Mouse (Mus musculus) lung, embryonic 15.5 days (tissue): ENCODE measurements around the gene Cc2d2b. TPM values are rescaled to one million over a fixed set of nuclear protein-coding genes. Genes with fewer than 3 reads are reported as not detected.
A peak's percentile ranks its signal among the peaks of the same experiment; 100 is the strongest.

Source experiments
- ATAC-seq: fragments of 200-750 bp; cut with Nextera tagmentation; 2 replicates; pipeline ENCODE4 v1.8.0; 2017; ENCODE audit warnings: moderate number of reproducible peaks, borderline replicate concordance; ENCODE audit not compliant: low FRiP score, low TSS enrichment; ENCODE audit errors: extremely low read depth
- H3K27ac ChIP-seq: fragments of 300-500 bp; sonication (generic); 2 replicates; pipeline ENCODE4 v1.5.1; 2015; ENCODE audit warnings: moderate library complexity, mild to moderate bottlenecking, inconsistent platforms
- H3K27me3 ChIP-seq: fragments of 300-500 bp; sonication (generic); 2 replicates; pipeline ENCODE4 v1.6.1; 2015; ENCODE audit warnings: inconsistent platforms
- H3K36me3 ChIP-seq: fragments of 300-500 bp; sonication (generic); 2 replicates; pipeline ENCODE4 v1.6.1; 2015; ENCODE audit warnings: inconsistent platforms
- H3K4me1 ChIP-seq: fragments of 300-500 bp; sonication (generic); 2 replicates; pipeline ENCODE4 v1.6.1; 2015; ENCODE audit warnings: inconsistent platforms
- H3K4me2 ChIP-seq: fragments of 300-500 bp; sonication (generic); 2 replicates; pipeline ENCODE4 v1.6.1; 2015; ENCODE audit warnings: inconsistent platforms, mild to moderate bottlenecking, moderate library complexity
- H3K4me3 ChIP-seq: fragments of 300-500 bp; sonication (generic); 2 replicates; pipeline ENCODE4 v1.5.1; 2015; ENCODE audit warnings: mild to moderate bottlenecking, inconsistent platforms
- H3K9ac ChIP-seq: fragments of 300-500 bp; sonication (generic); 2 replicates; pipeline ENCODE4 v1.6.1; 2015; ENCODE audit warnings: inconsistent platforms
- H3K9me3 ChIP-seq: fragments of 300-500 bp; sonication (generic); 2 replicates; pipeline ENCODE4 v1.6.1; 2016; ENCODE audit warnings: inconsistent platforms
- WGBS: fragments of 180-500 bp; shearing (Covaris S2); methylation state at CpG from one replicate; pipeline ENCODE4 v1.1.7; 2015; 5-methylcytosine and 5-hydroxymethylcytosine counted together
- polyA plus RNA-seq: library from polyadenylated mRNA; unstranded; fragments of >200 nt; fragmentation: Nextera tagmentation; extraction: Ambion mirVana; gene quantifications from 2 replicates; pipeline ENCODE4 v1.2.1, GENCODE M21; 2015

The Cc2d2b gene
- polyA plus RNA-seq, 1 experiment from 2014 or later, result 0.17 TPM

DNA sequence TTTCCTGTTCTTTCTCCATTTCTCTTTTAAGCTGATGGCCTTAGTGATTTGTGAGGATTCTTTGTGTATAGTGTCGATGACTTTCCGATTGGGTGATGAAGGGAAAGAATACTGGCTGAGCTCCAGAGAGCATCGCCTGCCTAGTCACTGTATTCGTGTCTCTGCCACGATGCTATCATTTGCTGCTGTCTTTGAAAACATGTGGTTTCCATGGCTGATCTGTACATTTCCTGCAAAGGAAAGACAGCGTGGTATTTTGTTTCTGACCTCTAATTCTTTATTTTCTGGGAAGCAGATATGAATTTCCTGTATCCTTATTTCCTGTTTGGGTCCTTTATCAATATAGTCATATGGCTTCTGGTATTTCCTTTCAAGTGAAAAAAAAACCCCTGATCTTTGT is 91.8 kb downstream of the Cc2d2b start:
- H3K4me3 ChIP-seq, result no peak overlapping the region
- no peak overlapping the region for H3K27ac ChIP-seq
- 40% methylated on average over 6 of the region's 6 CpGs for WGBS
- H3K9me3 ChIP-seq, result no peaks in the 10 kb centered on the region
- H3K9ac ChIP-seq, result no peak overlapping the region
- H3K36me3 ChIP-seq, result peaks cover 45% of the 10 kb centered on the region
- no peaks in the 10 kb centered on the region for H3K27me3 ChIP-seq
- ATAC-seq, result peak; percentile 31; the same call in 1 of the 2 replicates
- H3K4me1 ChIP-seq, result peaks cover 12% of the 10 kb centered on the region; the same call in 1 of the 2 replicates
- no peak overlapping the region for H3K4me2 ChIP-seq

DNA sequence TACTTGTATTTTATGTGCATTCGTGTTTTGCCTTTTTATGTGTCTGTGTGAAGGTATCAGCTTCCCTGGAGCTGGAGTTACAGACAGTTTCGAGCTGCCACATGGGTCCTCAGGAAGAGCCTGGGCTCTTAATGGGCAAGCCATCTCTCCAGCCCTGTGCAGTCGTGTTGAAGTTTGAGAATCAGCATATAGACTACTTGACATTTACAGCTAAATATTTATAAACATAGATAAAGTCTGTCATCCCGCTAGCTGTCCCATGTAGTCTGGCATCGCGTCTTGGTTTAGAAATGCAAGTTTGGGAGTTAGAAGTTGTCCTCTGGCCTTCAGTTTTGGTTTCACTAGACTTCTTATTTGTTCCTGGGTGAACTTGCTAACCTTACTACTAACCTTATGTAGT is 92.5 kb downstream of the Cc2d2b start:
- WGBS, result 47% methylated on average over 6 of the region's 6 CpGs
- Histone ChIP-seq H3K4me1 (peaks cover 12% of the 10 kb centered on the region; the same call in 1 of the 2 replicates), H3K9ac (no peak overlapping the region), H3K27me3 (no peaks in the 10 kb centered on the region), H3K27ac (no peak overlapping the region), H3K9me3 (no peaks in the 10 kb centered on the region), H3K4me3 (no peak overlapping the region), H3K36me3 (peaks cover 53% of the 10 kb centered on the region), H3K4me2 (no peak overlapping the region)
- no peak for ATAC-seq

DNA sequence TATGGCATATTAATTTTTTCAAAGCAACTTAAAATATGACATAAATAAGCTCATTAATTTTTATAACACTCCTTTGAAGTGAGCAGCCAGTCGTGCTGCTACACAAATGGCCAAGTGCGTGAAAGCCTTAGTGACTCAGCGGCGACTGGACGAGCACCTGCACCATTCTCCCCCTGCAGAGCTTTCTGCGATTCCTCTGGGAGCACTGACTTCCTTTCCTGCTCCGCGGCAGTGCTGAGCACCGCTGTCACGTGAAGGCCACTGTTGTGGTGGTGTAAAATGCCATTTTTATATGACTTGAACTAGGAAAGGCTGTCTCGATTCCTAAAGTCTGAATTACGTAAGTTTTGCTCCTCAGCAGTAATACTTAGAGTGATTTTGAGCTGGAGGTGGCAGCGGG is 93.0 kb downstream of the Cc2d2b start:
- WGBS, result 62% methylated on average over 13 of the region's 13 CpGs
- no peak overlapping the region for H3K9ac ChIP-seq
- H3K27me3 ChIP-seq, result no peaks in the 10 kb centered on the region
- H3K4me2 ChIP-seq, result no peak overlapping the region
- no peak for ATAC-seq
- no peak overlapping the region for H3K4me3 ChIP-seq
- H3K36me3 ChIP-seq, result peaks cover 54% of the 10 kb centered on the region
- H3K4me1 ChIP-seq, result peaks cover 12% of the 10 kb centered on the region; the same call in 1 of the 2 replicates
- H3K27ac ChIP-seq, result no peak overlapping the region
- H3K9me3 ChIP-seq, result no peaks in the 10 kb centered on the region

DNA sequence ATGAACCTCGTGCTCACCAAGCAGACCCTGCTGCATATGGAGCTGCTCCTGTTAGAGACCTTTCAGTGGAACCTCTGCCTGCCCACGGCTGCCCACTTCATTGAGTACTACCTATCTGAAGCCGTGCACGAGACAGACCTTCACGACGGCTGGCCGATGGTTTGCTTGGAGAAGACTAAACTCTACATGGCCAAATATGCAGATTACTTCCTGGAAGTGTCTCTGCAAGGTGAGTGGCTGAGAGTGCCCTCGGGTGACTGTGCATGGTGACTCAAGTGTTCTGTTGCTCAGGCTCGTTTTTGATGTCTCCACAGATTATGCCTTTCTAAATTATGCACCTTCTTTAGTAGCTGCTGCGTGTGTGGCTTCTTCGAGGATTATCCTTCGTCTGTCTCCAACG is 96.2 kb downstream of the Cc2d2b start:
- Histone ChIP-seq H3K36me3 (peaks cover 47% of the 10 kb centered on the region), H3K4me2 (no peak overlapping the region), H3K4me3 (no peak overlapping the region), H3K27me3 (no peaks in the 10 kb centered on the region), H3K4me1 (peaks cover 12% of the 10 kb centered on the region; the same call in 1 of the 2 replicates), H3K27ac (no peak overlapping the region), H3K9ac (no peak overlapping the region), H3K9me3 (no peaks in the 10 kb centered on the region)
- no peak for ATAC-seq
- WGBS, result 88% methylated on average over 13 of the region's 13 CpGs

DNA sequence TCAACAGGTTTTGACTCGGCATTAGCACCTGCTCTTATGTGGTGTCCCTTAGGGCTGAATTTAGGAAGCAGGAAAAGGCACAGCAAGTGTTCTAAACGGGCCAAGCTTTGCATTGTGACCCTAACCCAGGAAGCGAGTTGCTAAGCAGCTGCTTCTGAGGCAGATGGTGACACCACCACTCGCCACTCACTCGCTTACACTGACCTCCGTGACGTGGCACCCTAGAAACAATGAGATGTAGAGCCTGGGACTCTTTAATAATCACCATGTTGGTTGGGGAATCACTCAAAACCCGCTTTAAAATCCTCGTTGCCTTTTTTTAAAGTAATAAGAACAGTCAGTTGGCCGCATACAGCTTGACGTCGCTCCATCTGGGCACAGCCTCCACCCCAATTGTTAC is 100.8 kb downstream of the Cc2d2b start:
- Histone ChIP-seq H3K9ac (no peak overlapping the region), H3K27me3 (no peaks in the 10 kb centered on the region), H3K9me3 (no peaks in the 10 kb centered on the region), H3K4me3 (no peak overlapping the region), H3K4me1 (no peaks in the 10 kb centered on the region), H3K36me3 (peaks cover 42% of the 10 kb centered on the region), H3K4me2 (no peak overlapping the region), H3K27ac (no peak overlapping the region)
- ATAC-seq, result no peak
- 86% methylated on average over 12 of the region's 12 CpGs for WGBS

DNA sequence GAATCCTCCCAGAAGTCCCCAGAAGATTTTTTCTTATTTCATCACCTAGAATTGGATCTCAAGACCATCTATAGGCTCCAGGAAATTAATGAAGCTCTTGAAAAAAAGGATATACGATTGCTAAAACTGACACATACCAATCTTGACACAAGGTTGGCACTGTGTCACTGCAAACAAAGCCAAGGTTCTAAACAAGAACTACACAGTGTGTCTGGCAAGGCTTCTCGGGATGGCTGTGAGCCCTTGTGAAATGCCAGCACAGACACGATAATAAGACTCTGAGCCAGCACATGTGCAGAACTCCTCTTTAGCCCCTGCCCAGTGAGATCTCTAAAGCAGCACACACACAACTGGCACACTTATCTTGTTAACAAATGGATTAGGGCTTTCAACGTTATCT is 111.0 kb downstream of the Cc2d2b start:
- Histone ChIP-seq H3K4me2 (no peak overlapping the region), H3K9me3 (no peaks in the 10 kb centered on the region), H3K27me3 (0 out of 2 replicates have a peak, but pooled peaks cover 2% of the 10 kb centered on the region), H3K36me3 (no peaks in the 10 kb centered on the region), H3K27ac (no peak overlapping the region), H3K4me1 (no peaks in the 10 kb centered on the region), H3K4me3 (no peak overlapping the region), H3K9ac (no peak overlapping the region)
- WGBS, result 27% methylated on average over 4 of the region's 4 CpGs
- no peak for ATAC-seq

DNA sequence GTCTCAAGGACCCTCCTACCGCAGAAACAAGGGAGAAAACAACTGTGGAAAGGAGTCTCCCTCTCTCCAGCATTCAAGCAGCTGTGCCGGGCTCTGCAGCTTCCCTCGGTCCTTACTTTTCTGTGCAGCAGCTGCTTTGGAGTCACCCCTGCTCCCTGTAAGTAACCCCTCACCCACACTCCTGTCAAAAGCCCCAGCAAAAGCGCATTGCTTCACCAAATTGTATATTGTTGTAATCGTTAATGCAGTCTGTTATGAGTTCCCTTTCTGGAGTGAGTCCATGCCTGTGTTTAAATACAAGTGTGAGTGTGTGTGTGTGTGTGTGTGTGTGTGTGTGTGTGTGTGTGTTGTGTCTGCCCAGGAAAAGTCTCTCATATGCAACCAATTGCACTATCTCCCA is 119.7 kb downstream of the Cc2d2b start:
- Histone ChIP-seq H3K9me3 (no peaks in the 10 kb centered on the region), H3K9ac (no peak overlapping the region), H3K4me2 (peak overlapping the region; percentile 20; the same call in 1 of the 2 replicates), H3K27me3 (0 out of 2 replicates have a peak, but pooled peaks cover 6% of the 10 kb centered on the region), H3K4me3 (no peak overlapping the region), H3K36me3 (no peaks in the 10 kb centered on the region), H3K27ac (no peak overlapping the region), H3K4me1 (peaks cover 10% of the 10 kb centered on the region)
- WGBS, result 12% methylated on average over 5 of the region's 5 CpGs
- ATAC-seq, result peak; percentile 75

DNA sequence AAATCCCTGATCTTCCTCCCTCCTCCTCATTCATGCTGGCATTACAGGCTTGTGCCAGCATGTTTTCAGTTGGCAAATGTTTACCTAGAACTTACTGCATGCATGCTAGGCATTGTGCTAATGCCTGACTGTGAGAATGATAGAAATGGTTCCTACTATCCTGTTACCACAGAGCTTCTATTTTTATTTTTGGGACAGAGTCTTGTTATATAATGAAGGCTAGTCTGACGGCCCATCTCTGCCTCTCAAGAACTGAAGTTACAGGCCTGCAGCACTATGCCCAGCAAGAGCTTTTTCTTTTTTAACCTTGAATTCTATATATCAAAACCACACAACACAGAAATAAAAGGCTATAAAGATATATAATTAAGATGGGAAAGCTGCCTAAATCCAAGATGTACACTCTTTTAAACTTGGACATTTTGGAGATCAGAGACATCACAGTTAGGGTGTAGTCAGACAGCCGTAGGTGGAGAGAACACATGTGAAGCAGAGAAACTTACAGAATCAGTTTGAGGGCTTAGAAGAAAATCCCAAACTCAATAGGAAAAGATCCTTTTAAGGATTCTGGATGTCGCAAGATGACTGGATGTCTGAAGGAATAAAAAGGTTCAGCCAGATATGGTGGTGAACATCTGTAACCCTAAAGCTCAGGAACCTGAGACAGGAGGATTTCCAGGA is 121.0 kb downstream of the Cc2d2b start:
- Histone ChIP-seq H3K4me2 (no peak overlapping the region), H3K27me3 (peaks cover 8% of the 10 kb centered on the region; the same call in 1 of the 2 replicates), H3K9ac (no peak overlapping the region), H3K9me3 (no peaks in the 10 kb centered on the region), H3K27ac (no peak overlapping the region), H3K4me3 (no peak overlapping the region), H3K4me1 (peaks cover 10% of the 10 kb centered on the region), H3K36me3 (no peaks in the 10 kb centered on the region)
- no peak for ATAC-seq
- WGBS, result 92% methylated on average over 3 of the region's 3 CpGs

DNA sequence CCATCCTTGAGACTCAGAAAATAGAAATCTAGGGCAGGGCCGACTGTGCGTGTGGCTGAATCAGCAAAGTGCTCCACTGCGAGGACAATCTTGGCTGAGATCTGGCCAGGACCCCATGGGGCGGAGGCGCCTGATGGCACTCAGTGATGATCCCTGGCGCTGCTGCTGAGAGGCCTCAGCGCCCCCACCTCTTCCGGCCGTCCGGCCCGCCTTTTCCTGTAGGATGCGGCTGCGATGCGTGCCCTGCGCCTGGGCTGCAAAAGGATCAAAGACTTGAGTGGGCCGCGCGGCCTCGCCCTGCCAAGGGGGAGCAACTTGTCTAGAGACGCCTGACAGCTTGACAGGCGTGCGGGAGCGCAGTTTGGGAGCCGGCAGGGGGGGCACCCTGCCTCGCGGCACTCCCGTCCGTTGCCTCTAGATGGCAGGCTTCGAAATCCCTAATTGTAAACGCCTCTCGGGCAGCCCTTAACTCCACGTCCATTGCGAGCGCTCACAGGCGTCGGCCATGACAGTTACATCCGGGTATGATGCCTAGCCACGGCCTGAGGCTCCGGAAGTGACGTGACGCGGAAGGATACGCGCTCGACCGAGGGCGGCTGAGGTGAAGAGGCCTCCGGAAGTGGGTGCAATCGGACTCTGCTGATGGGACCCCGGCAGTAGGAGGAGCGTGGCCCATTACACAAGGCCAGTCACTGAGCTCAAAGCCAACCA is 124.6 kb downstream of the Cc2d2b start:
- Histone ChIP-seq H3K9ac (peak overlapping the region; percentile 37; the same call in 1 of the 2 replicates), H3K4me1 (peaks cover 6% of the 10 kb centered on the region), H3K36me3 (no peaks in the 10 kb centered on the region), H3K4me3 (peak overlapping the region; percentile 53), H3K4me2 (peak overlapping the region; percentile 89), H3K27me3 (peaks cover 38% of the 10 kb centered on the region), H3K27ac (peak overlapping the region; percentile 92), H3K9me3 (no peaks in the 10 kb centered on the region)
- WGBS, result 2% methylated on average over 51 of the region's 51 CpGs
- ATAC-seq, result peak; percentile 93

Other genes with a start within 250 kb of the Cc2d2b start
- 44.8 and 45.6 TPM in 2 replicates for gene Sorbs1, start 235.0 kb upstream of the Cc2d2b start, polyA plus RNA-seq
- gene Aldh18a1, start 160.3 kb upstream of the Cc2d2b start, polyA plus RNA-seq, result 59.3 and 60.8 TPM in 2 replicates
- gene Tctn3, start 136.5 kb upstream of the Cc2d2b start, polyA plus RNA-seq, result 10.8 and 11.8 TPM in 2 replicates
- 13.5 and 16.1 TPM in 2 replicates for gene Entpd1, start 136.4 kb upstream of the Cc2d2b start, polyA plus RNA-seq
- gene Ccnj, start 82.5 kb downstream of the Cc2d2b start, polyA plus RNA-seq, result 15.1 and 15.2 TPM in 2 replicates
- gene Zfp518a, start 146.0 kb downstream of the Cc2d2b start, polyA plus RNA-seq, result 10.0 and 10.7 TPM in 2 replicates
- 0.54 and 0.79 TPM in 2 replicates for gene Blnk, start 245.8 kb downstream of the Cc2d2b start, polyA plus RNA-seq